Mouse (Mus musculus) urinary bladder, postnatal 4 days (tissue): ENCODE measurements around the gene Hist4h4.

Experiments used
- DNase-seq, 2 experiments: peaks; one replicate each; pipeline ENCODE4 v3.0.0; 2021 to 2022; ENCODE audit warnings: low spot score in 2 of 2

The Hist4h4 gene

GRCm38 (mm10) chr6:136803739-136804633 is at the start of gene Hist4h4:
Hist4h4 (minus strand) TSS chr6:136804415.
- DNase-seq, result peak; percentile 92 to 98

- DNase-seq, result no peak
These were observed 48.5 kb upstream of the Hist4h4 start for GRCm38 (mm10) chr6:136852762-136853161.

- DNase-seq, result no peak
These were observed 48.1 kb upstream of the Hist4h4 start for GRCm38 (mm10) chr6:136852348-136852747.

GRCm38 (mm10) chr6:136850267-136850666 is 46.1 kb upstream of the Hist4h4 start:
- no peak for DNase-seq

GRCm38 (mm10) chr6:136848971-136849370 is 44.8 kb upstream of the Hist4h4 start:
- no peak for DNase-seq

- DNase-seq, result no peak
These were observed 44.2 kb upstream of the Hist4h4 start for GRCm38 (mm10) chr6:136848399-136848798.

GRCm38 (mm10) chr6:136847790-136848189 is 43.6 kb upstream of the Hist4h4 start:
- peak in 1 of 2 experiments; percentile 75 for DNase-seq

- DNase-seq, result no peak
These were observed 43.1 kb upstream of the Hist4h4 start for GRCm38 (mm10) chr6:136847267-136847666.

GRCm38 (mm10) chr6:136845706-136846480 is 41.7 kb upstream of the Hist4h4 start:
- no peak for DNase-seq

- DNase-seq, result no peak
These were observed 40.7 kb upstream of the Hist4h4 start for GRCm38 (mm10) chr6:136844903-136845302.

GRCm38 (mm10) chr6:136837323-136837722 is 33.1 kb upstream of the Hist4h4 start:
- DNase-seq, result no peak

- no peak for DNase-seq
These were observed 31.1 kb upstream of the Hist4h4 start, which contains the start of gene Smco3 for GRCm38 (mm10) chr6:136835352-136835751. Smco3 (minus strand) TSS chr6:136835452.

GRCm38 (mm10) chr6:136831712-136832111 is 27.5 kb upstream of the Hist4h4 start:
- no peak for DNase-seq

GRCm38 (mm10) chr6:136828681-136829080 is 24.5 kb upstream of the Hist4h4 start:
- no peak for DNase-seq

GRCm38 (mm10) chr6:136827881-136828561 is 23.8 kb upstream of the Hist4h4 start, which contains the start of gene Wbp11:
Wbp11 (minus strand) TSS chr6:136828233.
- DNase-seq, result peak; percentile 93 to 95

- no peak for DNase-seq
These were observed 23.3 kb upstream of the Hist4h4 start, which contains the start of gene BC049715 for GRCm38 (mm10) chr6:136827516-136827880. BC049715 (plus strand) TSS chr6:136827626.

GRCm38 (mm10) chr6:136827116-136827515 is 22.9 kb upstream of the Hist4h4 start:
- no peak for DNase-seq

- no peak for DNase-seq
These were observed 20.8 kb upstream of the Hist4h4 start for GRCm38 (mm10) chr6:136824987-136825386.

GRCm38 (mm10) chr6:136821086-136821485 is 16.9 kb upstream of the Hist4h4 start:
- DNase-seq, result peak in 1 of 2 experiments; percentile 56

GRCm38 (mm10) chr6:136820381-136820780 is 16.2 kb upstream of the Hist4h4 start:
- DNase-seq, result no peak

GRCm38 (mm10) chr6:136817549-136817948 is 13.3 kb upstream of the Hist4h4 start:
- DNase-seq, result peak in 1 of 2 experiments; percentile 34

- peak in 1 of 2 experiments; percentile 57 for DNase-seq
These were observed 12.6 kb upstream of the Hist4h4 start for GRCm38 (mm10) chr6:136816826-136817225.
